Mouse (Mus musculus): ENCODE measurements at regions not wholly inside any gene's neighbourhood (a gene's known extent, or its start where the extent isn't known, plus 50 kb on each side); places are given as distances from the start of the nearest gene placed in this dataset.
A peak's percentile ranks its signal among the peaks of the same experiment; 100 is the strongest.

GRCm38 (mm10) chr1:20669769-20670168 is 51.9 kb upstream of the Pkhd1 start:
- H3K9ac ChIP-seq = no peak overlapping the region
- H3K27ac ChIP-seq = no peak overlapping the region
- no peaks in the 10 kb centered on the region for H3K9me3 ChIP-seq
- peak; percentile 52 for ATAC-seq (ENCODE audit: low FRiP score, low read depth)
- 78% methylated on average over 4 of the region's 4 CpGs for WGBS
- H3K4me2 ChIP-seq (replicated peaks) = no peak overlapping the region
- H3K4me1 ChIP-seq = no peaks in the 10 kb centered on the region
- no peaks in the 10 kb centered on the region for H3K27me3 ChIP-seq
- no peak overlapping the region for H3K4me3 ChIP-seq
- H3K36me3 ChIP-seq = no peaks in the 10 kb centered on the region

- H3K27me3 ChIP-seq = no peaks in the 10 kb centered on the region
- no peak for ATAC-seq (ENCODE audit: low FRiP score, low read depth)
- H3K4me1 ChIP-seq = no peaks in the 10 kb centered on the region
- H3K4me3 ChIP-seq = peak overlapping the region; percentile 24
- no peak overlapping the region for H3K9ac ChIP-seq
- H3K36me3 ChIP-seq = no peaks in the 10 kb centered on the region
- no peak overlapping the region; the same call in 1 of the 2 replicates for H3K27ac ChIP-seq
- H3K9me3 ChIP-seq = no peaks in the 10 kb centered on the region
- H3K4me2 ChIP-seq (replicated peaks) = no peak overlapping the region
- WGBS = 80% methylated on average over 5 of the region's 5 CpGs
Measured at GRCm38 (mm10) chr1:20670489-20670888, 52.6 kb upstream of the Pkhd1 start.

GRCm38 (mm10) chr1:20670906-20671768 is 53.3 kb upstream of the Pkhd1 start:
- H3K27ac ChIP-seq = no peak overlapping the region; the same call in 1 of the 2 replicates
- no peaks in the 10 kb centered on the region for H3K9me3 ChIP-seq
- no peaks in the 10 kb centered on the region for H3K36me3 ChIP-seq
- ATAC-seq (ENCODE audit: low FRiP score, low read depth) = no peak
- no peaks in the 10 kb centered on the region for H3K27me3 ChIP-seq
- WGBS = 74% methylated on average over 9 of the region's 9 CpGs
- no peak overlapping the region for H3K4me2 ChIP-seq (replicated peaks)
- peak overlapping the region; percentile 24 for H3K4me3 ChIP-seq
- H3K9ac ChIP-seq = 0 out of 2 replicates have a peak overlapping the region, but pooled peaks have one; percentile 4
- no peaks in the 10 kb centered on the region for H3K4me1 ChIP-seq

- Histone ChIP-seq H3K9me3 (no peaks in the 10 kb centered on the region), H3K4me1 (no peaks in the 10 kb centered on the region), H3K9ac (no peak overlapping the region), H3K4me3 (peak overlapping the region; percentile 12), H3K27ac (no peak overlapping the region), H3K4me2 (replicated peaks) (no peak overlapping the region), H3K36me3 (no peaks in the 10 kb centered on the region), H3K27me3 (no peaks in the 10 kb centered on the region)
- ATAC-seq (ENCODE audit: low FRiP score, low read depth) = no peak
- 92% methylated on average over 3 of the region's 3 CpGs for WGBS
Measured at GRCm38 (mm10) chr1:20671769-20672150, 53.9 kb upstream of the Pkhd1 start.

GRCm38 (mm10) chr1:20672246-20672645 is 54.4 kb upstream of the Pkhd1 start:
- Histone ChIP-seq H3K27me3 (no peaks in the 10 kb centered on the region), H3K4me3 (peak overlapping the region; percentile 12), H3K4me1 (no peaks in the 10 kb centered on the region), H3K9me3 (no peaks in the 10 kb centered on the region), H3K4me2 (replicated peaks) (no peak overlapping the region), H3K9ac (no peak overlapping the region), H3K27ac (no peak overlapping the region), H3K36me3 (no peaks in the 10 kb centered on the region)
- ATAC-seq (ENCODE audit: low FRiP score, low read depth) = no peak

- Histone ChIP-seq H3K4me3 (no peak overlapping the region), H3K4me2 (replicated peaks) (no peak overlapping the region), H3K36me3 (no peaks in the 10 kb centered on the region), H3K9me3 (no peaks in the 10 kb centered on the region), H3K9ac (no peak overlapping the region), H3K27me3 (no peaks in the 10 kb centered on the region), H3K27ac (no peak overlapping the region), H3K4me1 (no peaks in the 10 kb centered on the region)
- ATAC-seq (ENCODE audit: low FRiP score, low read depth) = no peak
- 74% methylated on average over 5 of the region's 5 CpGs for WGBS
Measured at GRCm38 (mm10) chr1:20672951-20673350, 55.1 kb upstream of the Pkhd1 start.

GRCm38 (mm10) chr1:20673351-20673750 is 55.5 kb upstream of the Pkhd1 start:
- H3K9me3 ChIP-seq = no peaks in the 10 kb centered on the region
- no peaks in the 10 kb centered on the region for H3K27me3 ChIP-seq
- H3K9ac ChIP-seq = no peak overlapping the region
- no peak overlapping the region for H3K27ac ChIP-seq
- 60% methylated on average over 2 of the region's 2 CpGs for WGBS
- H3K4me1 ChIP-seq = no peaks in the 10 kb centered on the region
- no peak for ATAC-seq (ENCODE audit: low FRiP score, low read depth)
- H3K36me3 ChIP-seq = no peaks in the 10 kb centered on the region
- H3K4me3 ChIP-seq = no peak overlapping the region
- no peak overlapping the region for H3K4me2 ChIP-seq (replicated peaks)

GRCm38 (mm10) chr1:20674615-20675014 is 56.1 kb upstream of the Il17a start:
- H3K4me3 ChIP-seq = no peak overlapping the region
- WGBS = 9% methylated on average over 2 of the region's 2 CpGs

GRCm38 (mm10) chr1:20677987-20678386 is 52.7 kb upstream of the Il17a start:
- Histone ChIP-seq H3K4me2 (replicated peaks) (no peak overlapping the region), H3K9ac (no peak overlapping the region), H3K9me3 (no peaks in the 10 kb centered on the region), H3K4me1 (no peaks in the 10 kb centered on the region), H3K27ac (no peak overlapping the region), H3K4me3 (no peak overlapping the region), H3K27me3 (no peaks in the 10 kb centered on the region), H3K36me3 (no peaks in the 10 kb centered on the region)
- peak; percentile 73 for ATAC-seq (ENCODE audit: low FRiP score, low read depth)
- WGBS = 40% methylated on average over 3 of the region's 3 CpGs

More at GRCm38 (mm10) chr1:20674615-20675014, 56.1 kb upstream of the Il17a start:
- Histone ChIP-seq H3K36me3 (no peaks in the 10 kb centered on the region), H3K9me3 (no peaks in the 10 kb centered on the region), H3K4me2 (replicated peaks) (no peak overlapping the region), H3K9ac (no peak overlapping the region), H3K4me1 (no peaks in the 10 kb centered on the region), H3K27me3 (no peaks in the 10 kb centered on the region), H3K27ac (no peak overlapping the region)
- ATAC-seq (ENCODE audit: low FRiP score, low read depth) = no peak

- WGBS = 90% methylated on average over 4 of the region's 4 CpGs
- no peaks in the 10 kb centered on the region for H3K9me3 ChIP-seq
- no peaks in the 10 kb centered on the region for H3K27me3 ChIP-seq
- no peak for ATAC-seq (ENCODE audit: low FRiP score, low read depth)
- no peak overlapping the region for H3K27ac ChIP-seq
- H3K4me3 ChIP-seq = no peak overlapping the region
- no peak overlapping the region for H3K9ac ChIP-seq
- no peaks in the 10 kb centered on the region for H3K4me1 ChIP-seq
- no peak overlapping the region for H3K4me2 ChIP-seq (replicated peaks)
- no peaks in the 10 kb centered on the region for H3K36me3 ChIP-seq
Measured at GRCm38 (mm10) chr1:20678823-20679222, 51.9 kb upstream of the Il17a start.

- no peaks in the 10 kb centered on the region for H3K36me3 ChIP-seq
- H3K27me3 ChIP-seq = no peaks in the 10 kb centered on the region
- no peak overlapping the region for H3K4me3 ChIP-seq
- no peak for ATAC-seq (ENCODE audit: low FRiP score, low read depth)
- H3K9me3 ChIP-seq = no peaks in the 10 kb centered on the region
- no peak overlapping the region for H3K4me2 ChIP-seq (replicated peaks)
- no peak overlapping the region for H3K9ac ChIP-seq
- 98% methylated on average over 2 of the region's 2 CpGs for WGBS
- H3K27ac ChIP-seq = no peak overlapping the region
- H3K4me1 ChIP-seq = no peaks in the 10 kb centered on the region
Measured at GRCm38 (mm10) chr1:20679299-20679698, 51.4 kb upstream of the Il17a start.

- no peak for ATAC-seq (ENCODE audit: low FRiP score, low read depth)
Measured at GRCm38 (mm10) chr1:20679744-20680341, 50.9 kb upstream of the Il17a start.

More at GRCm38 (mm10) chr1:20679744-20680341, 50.9 kb upstream of the Il17a start:
- H3K4me2 ChIP-seq (replicated peaks) = no peak overlapping the region
- no peak overlapping the region for H3K9ac ChIP-seq
- H3K36me3 ChIP-seq = no peaks in the 10 kb centered on the region
- no peaks in the 10 kb centered on the region for H3K4me1 ChIP-seq
- no peaks in the 10 kb centered on the region for H3K9me3 ChIP-seq
- no peaks in the 10 kb centered on the region for H3K27me3 ChIP-seq
- no peak overlapping the region for H3K4me3 ChIP-seq
- 83% methylated on average over 5 of the region's 5 CpGs for WGBS
- no peak overlapping the region for H3K27ac ChIP-seq
